In the genomic region with DNA sequence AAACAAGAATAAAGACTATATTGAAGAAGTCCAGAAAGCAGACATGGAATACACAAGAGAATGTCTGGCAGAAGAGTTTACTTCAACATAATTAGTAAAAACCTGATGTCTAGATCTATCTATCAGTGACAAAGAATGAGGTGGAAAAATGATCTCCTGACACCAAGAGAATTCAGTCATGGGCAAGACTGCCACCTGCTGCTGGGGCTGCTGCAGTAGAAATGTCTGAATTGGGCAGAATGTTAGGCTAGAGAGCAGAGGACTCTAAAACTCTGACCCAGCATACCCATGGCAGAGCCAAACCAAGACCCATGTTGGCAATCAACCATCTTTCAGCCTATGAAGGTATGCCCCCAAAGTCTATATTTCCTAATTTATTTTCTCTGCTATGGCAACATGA, we compare ENCODE assay signal across 10 mouse cellular contexts.
A peak's percentile ranks its signal among the peaks of the same experiment; 100 is the strongest.
DNase-seq lines count a peak whose midpoint lies in the region; ATAC-seq lines count a peak whose summit lies in the region.
"Had no signal": no experiment of that assay in that cellular context is flagged by ENCODE, and none has a peak within 500 bp of the region (broad histone marks: within the 10 kb centered on the region; RNA-seq: fewer than 3 reads in every experiment).

No protein-coding gene starts in this region.

- no peak overlapping the region for H3K9ac ChIP-seq in intestine, embryonic 16.5 days (ENCODE audit: low read depth, low read length)
- H3K9ac ChIP-seq: limb, embryonic 12.5 days had no signal

- ATAC-seq in intestine, embryonic 16.5 days, result no peak

- no peaks in the 10 kb centered on the region for H3K4me1 ChIP-seq in intestine, embryonic 16.5 days (ENCODE audit: control insufficient read depth, insufficient read depth, low read length)
- H3K4me1 ChIP-seq: limb, embryonic 12.5 days had no signal

- H3K4me3 ChIP-seq in intestine, embryonic 16.5 days (ENCODE audit: low read length), result no peak overlapping the region
- H3K4me3 ChIP-seq: erythroblast, embryonic 14.5 days; limb, embryonic 12.5 days had no signal

- H3K36me3 ChIP-seq in intestine, embryonic 16.5 days (ENCODE audit: control insufficient read depth, insufficient read depth, low read length), result no peaks in the 10 kb centered on the region
- H3K36me3 ChIP-seq: limb, embryonic 12.5 days had no signal

- H3K27me3 ChIP-seq in intestine, embryonic 16.5 days (replicated peaks; ENCODE audit: control insufficient read depth, insufficient read depth, low read length), result no peaks in the 10 kb centered on the region
- H3K27me3 ChIP-seq: limb, embryonic 12.5 days had no signal

- intact Hi-C loops in heart, postnatal 14 days (cut with DNase I), result loop anchor here (1.0 kb wide), 1 partner anchor 763 kb away; no protein-coding TSS in a partner anchor
- intact Hi-C loops in left cerebral cortex, postnatal 4 days (cut with DNase I), result loop anchor here (2.0 to 5.0 kb wide), 2 partner anchors 477 to 763 kb away; no protein-coding TSS in a partner anchor

- no peaks in the 10 kb centered on the region for H3K9me3 ChIP-seq in intestine, embryonic 16.5 days (ENCODE audit: control insufficient read depth, low read length)
- H3K9me3 ChIP-seq: limb, embryonic 12.5 days had no signal

- DNase-seq in gastrocnemius, postnatal 10 days, result peak; percentile 32
- no peak for DNase-seq in gastrocnemius, postnatal 25 days
- peak; percentile 25 for DNase-seq in 3T3-L1 (ENCODE audit: low read depth, low spot score)
- DNase-seq in brain, adult 2 months (ENCODE audit: low read depth, low spot score), result peak; percentile 68
- DNase-seq in heart, postnatal 14 days, result peak; percentile 19 to 54
- DNase-seq in left cerebral cortex, postnatal 4 days, result peak; percentile 59
- DNase-seq in ovary, adult 18-20 months (ENCODE audit: low spot score), result no peak

- no peak overlapping the region for H3K27ac ChIP-seq in intestine, embryonic 16.5 days (ENCODE audit: low read length)
- H3K27ac ChIP-seq: limb, embryonic 12.5 days had no signal

- H3K4me2 ChIP-seq in intestine, embryonic 16.5 days (ENCODE audit: low read depth, low read length), result no peak overlapping the region
- H3K4me2 ChIP-seq: limb, embryonic 12.5 days had no signal

Comparison
In these comparisons a context has a peak if more than half of its experiments do, and no peak if none do; other contexts are left out.
1. DNase-seq: peak in gastrocnemius, postnatal 10 days (single experiment), 3T3-L1 (single experiment), brain, adult 2 months (single experiment), heart, postnatal 14 days (2 of 2) and left cerebral cortex, postnatal 4 days (single experiment); none in gastrocnemius, postnatal 25 days (single experiment) and ovary, adult 18-20 months (single experiment).